Mouse (Mus musculus) C2C12 (cell line): ENCODE measurements around the gene Abcb1a. TPM values are rescaled to one million over a fixed set of nuclear protein-coding genes. Genes with fewer than 3 reads are reported as not detected.

Experiments used
- H3K27me3 ChIP-seq: one replicate; pipeline ENCODE4 v1.6.1; 2011; ENCODE audit not compliant: control insufficient read depth, insufficient read depth, insufficient read length
- H3K36me3 ChIP-seq: one replicate; pipeline ENCODE4 v1.6.1; 2011; ENCODE audit not compliant: control insufficient read depth, insufficient read depth
- H3K4me3 ChIP-seq: one replicate; pipeline ENCODE4 v1.5.1; 2011; ENCODE audit warnings: mild to moderate bottlenecking, control low read depth; ENCODE audit not compliant: poor library complexity, insufficient read depth, severe bottlenecking
- H3K79me2 ChIP-seq: one replicate; pipeline ENCODE4 v1.6.1; 2011; ENCODE audit not compliant: control insufficient read depth, insufficient read depth
- H3K79me3 ChIP-seq: one replicate; pipeline ENCODE4 v1.6.1; 2011; ENCODE audit warnings: low read depth, control low read depth
- H3ac ChIP-seq: one replicate; pipeline ENCODE3; 2011; ENCODE audit warnings: low read depth; ENCODE audit not compliant: control insufficient read depth, insufficient read length
- CEBPB ChIP-seq: IDR thresholded peaks from one replicate; pipeline ENCODE4 v1.6.1; 2011; ENCODE audit warnings: low read depth, mild to moderate bottlenecking, control low read depth, moderate library complexity
- CTCF ChIP-seq: IDR thresholded peaks from one replicate; pipeline ENCODE4 v1.5.1; 2011; ENCODE audit not compliant: control insufficient read depth, insufficient read depth, insufficient read length
- FOSL1 ChIP-seq: IDR thresholded peaks from one replicate; pipeline ENCODE4 v1.8.0; 2011; ENCODE audit warnings: mild to moderate bottlenecking, low read length; ENCODE audit not compliant: poor library complexity, insufficient read depth, severe bottlenecking
- MAX ChIP-seq: IDR thresholded peaks from one replicate; pipeline ENCODE4 v1.6.1; 2011; ENCODE audit warnings: mild to moderate bottlenecking, control low read depth
- MYOD1 ChIP-seq: IDR thresholded peaks from one replicate; pipeline ENCODE4 v1.6.1; 2011; ENCODE audit warnings: low read depth; ENCODE audit not compliant: control insufficient read depth, insufficient read length
- MYOG ChIP-seq: IDR thresholded peaks from one replicate; pipeline ENCODE4 v1.6.1; 2011; ENCODE audit not compliant: control insufficient read depth, insufficient read length; ENCODE audit errors: extremely low read depth
- USF1 ChIP-seq: IDR thresholded peaks from one replicate; pipeline ENCODE4 v1.6.1; 2011; ENCODE audit warnings: low read depth, mild to moderate bottlenecking, control low read depth, moderate library complexity
- polyA plus RNA-seq: library from polyadenylated mRNA; unstranded; fragments of >200 nt; fragmentation: generic; extraction: Trizol; gene quantifications from one replicate; pipeline ENCODE4 v1.2.1, GENCODE M21; 2012; ENCODE audit warnings: missing spikeins

Gene Abcb1a
- polyA plus RNA-seq, 1 experiment = 0.01 TPM

DNA sequence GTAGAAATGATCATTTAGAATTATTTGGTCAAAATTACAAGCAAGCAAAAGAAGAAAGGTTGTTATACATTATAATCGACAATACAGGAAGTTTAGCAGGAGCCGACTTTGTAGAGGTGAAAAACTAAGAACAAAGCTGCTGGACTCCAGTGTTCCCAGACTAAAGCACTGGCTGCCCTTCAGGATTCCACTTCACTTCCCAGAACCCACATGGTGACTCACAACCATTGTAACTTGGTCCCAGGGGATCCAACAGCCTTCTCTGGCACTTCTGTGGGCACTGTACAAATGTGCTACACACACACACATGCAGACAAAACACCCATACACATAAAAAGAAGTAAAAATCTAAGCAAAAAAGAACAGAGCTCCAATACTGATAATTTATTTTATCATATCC lies 118.9 kb downstream of the Abcb1a start:
- TF ChIP-seq USF1 (no peak), CEBPB (no peak), FOSL1 (peak; percentile 17)
- Histone ChIP-seq H3K79me3 (no peaks in the 10 kb centered on the region), H3K36me3 (no peaks in the 10 kb centered on the region), H3K4me3 (no peak overlapping the region), H3K79me2 (no peaks in the 10 kb centered on the region), H3ac (no peak overlapping the region), H3K27me3 (no peaks in the 10 kb centered on the region)

DNA sequence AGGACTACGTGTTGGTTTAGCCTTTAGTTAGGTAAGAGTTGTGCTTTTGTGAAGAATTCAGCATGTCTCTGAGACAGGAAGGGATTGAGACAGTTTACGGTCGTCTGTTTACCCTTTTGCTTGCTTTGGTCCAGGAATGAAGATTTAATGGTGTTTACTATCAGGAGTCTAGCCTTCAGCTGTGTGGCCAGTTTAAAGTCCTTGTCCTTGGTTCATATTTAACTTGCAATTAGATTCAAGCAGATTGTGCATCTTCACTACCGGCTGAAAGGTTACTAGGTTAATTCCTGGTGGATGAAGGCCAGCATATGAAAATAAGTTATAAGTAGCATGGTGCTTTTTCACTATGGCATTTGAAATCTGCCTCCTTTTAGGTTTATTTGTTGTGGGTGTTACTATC lies 132.4 kb downstream of the Abcb1a start:
- H3K79me2 ChIP-seq = no peaks in the 10 kb centered on the region
- no peaks in the 10 kb centered on the region for H3K79me3 ChIP-seq
- no peak overlapping the region for H3K4me3 ChIP-seq
- H3K27me3 ChIP-seq = no peaks in the 10 kb centered on the region
- H3K36me3 ChIP-seq = no peaks in the 10 kb centered on the region
- TF ChIP-seq CEBPB (no peak), MYOG (no peak), USF1 (no peak), MAX (no peak), FOSL1 (no peak), MYOD1 (no peak), CTCF (no peak)
- no peak overlapping the region for H3ac ChIP-seq

Other genes with a start within 250 kb of the Abcb1a start
- 23.4 TPM for gene Dbf4, start 237.4 kb upstream of the Abcb1a start, polyA plus RNA-seq
- 3.5 TPM for gene Slc25a40, start 237.2 kb upstream of the Abcb1a start, polyA plus RNA-seq
- gene Rundc3b, start 37.1 kb upstream of the Abcb1a start, polyA plus RNA-seq = 0.02 TPM
- 10.6 TPM for gene Abcb1b, start 138.1 kb downstream of the Abcb1a start, polyA plus RNA-seq
- 0.06 TPM for gene Abcb4, start 233.6 kb downstream of the Abcb1a start, polyA plus RNA-seq